ENCODE assay signal across 28 mouse cellular contexts in the genomic region with DNA sequence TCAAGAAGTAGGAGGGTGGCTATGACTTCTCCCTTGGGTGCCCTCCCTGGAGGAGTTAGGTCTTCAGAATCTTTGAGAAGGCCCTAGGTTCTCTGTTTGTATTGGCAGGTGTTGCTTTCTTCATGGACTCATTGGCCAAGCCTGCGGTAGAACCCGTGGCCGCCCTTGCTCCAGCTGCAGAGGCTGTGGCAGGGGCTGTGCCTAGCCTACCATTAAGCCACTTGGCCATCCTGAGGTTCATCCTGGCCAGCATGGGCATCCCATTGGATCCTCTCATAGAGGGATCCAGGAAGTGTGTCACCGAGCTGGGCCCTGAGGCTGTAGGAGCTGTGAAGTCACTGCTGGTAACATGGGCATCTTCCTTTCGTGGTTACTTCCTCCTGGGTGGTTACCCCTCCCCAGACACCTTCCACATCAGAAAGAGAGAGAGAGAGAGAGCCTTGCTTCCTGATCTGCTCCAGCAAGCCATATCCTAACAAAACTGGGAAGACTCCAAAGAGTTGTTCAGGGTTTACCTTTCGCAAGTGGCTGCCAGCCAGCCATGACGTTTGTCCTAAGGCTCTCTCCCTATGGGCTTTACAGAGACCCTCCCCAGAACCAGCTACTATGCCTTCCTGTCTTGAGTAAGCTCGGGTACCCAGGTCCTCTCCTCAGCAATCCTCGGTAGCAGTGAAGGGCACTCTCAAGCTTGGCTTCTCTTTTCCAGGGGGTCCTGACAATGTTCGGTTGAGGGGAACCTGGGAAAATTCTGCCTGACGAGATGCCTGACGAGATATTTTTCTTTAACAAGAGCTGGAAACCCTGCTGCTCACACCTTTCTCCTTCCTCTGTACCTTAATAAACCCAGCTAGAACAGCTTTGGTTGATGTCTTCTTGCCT. TPM values are rescaled to one million over a fixed set of nuclear protein-coding genes. Genes with fewer than 3 reads are reported as not detected.
DNase-seq lines count a peak whose midpoint lies in the region; ATAC-seq and TF ChIP-seq lines count a peak whose summit lies in the region.
"Had no signal": no experiment of that assay in that cellular context is flagged by ENCODE, and none has a peak within 500 bp of the region (broad histone marks: within the 10 kb centered on the region; RNA-seq: fewer than 3 reads in every experiment).

No protein-coding gene starts in this region.

- H3K27ac ChIP-seq in forebrain, embryonic 15.5 days (replicated peaks) = no peak overlapping the region
- no peak overlapping the region for H3K27ac ChIP-seq in forebrain, embryonic 14.5 days (ENCODE audit: low read depth, low read length)
- no peak overlapping the region for H3K27ac ChIP-seq in intestine, embryonic 14.5 days (ENCODE audit: low read depth)
- no peak overlapping the region for H3K27ac ChIP-seq in intestine, embryonic 16.5 days (ENCODE audit: low read length)
- no peak overlapping the region for H3K27ac ChIP-seq in midbrain, embryonic 16.5 days (ENCODE audit: low read length)
- no peak overlapping the region for H3K27ac ChIP-seq in midbrain, postnatal 0 days (ENCODE audit: low read depth, low read length)
- H3K27ac ChIP-seq in neural tube, embryonic 13.5 days (replicated peaks) = no peak overlapping the region
- H3K27ac ChIP-seq: forebrain, embryonic 10.5 days; midbrain, embryonic 10.5 days had no signal

- no peak overlapping the region for H3K4me3 ChIP-seq in forebrain, embryonic 15.5 days
- H3K4me3 ChIP-seq in forebrain, embryonic 14.5 days (ENCODE audit: low read depth, low read length) = no peak overlapping the region
- no peak overlapping the region for H3K4me3 ChIP-seq in intestine, embryonic 14.5 days (ENCODE audit: low read depth, low read length)
- H3K4me3 ChIP-seq in intestine, embryonic 16.5 days (ENCODE audit: low read length) = no peak overlapping the region
- H3K4me3 ChIP-seq in midbrain, embryonic 16.5 days (ENCODE audit: low read depth, low read length) = no peak overlapping the region
- no peak overlapping the region for H3K4me3 ChIP-seq in midbrain, postnatal 0 days (ENCODE audit: low read depth, low read length)
- H3K4me3 ChIP-seq in neural tube, embryonic 13.5 days = no peak overlapping the region
- H3K4me3 ChIP-seq: forebrain, embryonic 10.5 days; midbrain, embryonic 10.5 days had no signal

- H3K4me1 ChIP-seq in forebrain, embryonic 15.5 days = no peaks in the 10 kb centered on the region
- H3K4me1 ChIP-seq in forebrain, embryonic 14.5 days (ENCODE audit: control insufficient read depth, insufficient read depth, low read length) = no peaks in the 10 kb centered on the region
- no peaks in the 10 kb centered on the region for H3K4me1 ChIP-seq in intestine, embryonic 14.5 days (replicated peaks; ENCODE audit: control insufficient read depth, insufficient read depth, low read length)
- peaks cover 6% of the 10 kb centered on the region; the same call in 1 of the 2 replicates for H3K4me1 ChIP-seq in intestine, embryonic 16.5 days (ENCODE audit: control insufficient read depth, insufficient read depth, low read length)
- no peaks in the 10 kb centered on the region for H3K4me1 ChIP-seq in midbrain, embryonic 16.5 days (ENCODE audit: control insufficient read depth, insufficient read depth, low read length)
- no peaks in the 10 kb centered on the region for H3K4me1 ChIP-seq in midbrain, postnatal 0 days (ENCODE audit: insufficient read depth, low read length)
- no peaks in the 10 kb centered on the region for H3K4me1 ChIP-seq in neural tube, embryonic 13.5 days (replicated peaks)
- H3K4me1 ChIP-seq: forebrain, embryonic 10.5 days; midbrain, embryonic 10.5 days had no signal

- 81% methylated on average over 12 of the region's 12 CpGs for WGBS in forebrain, embryonic 15.5 days
- 78% methylated on average over 12 of the region's 12 CpGs for WGBS in forebrain, embryonic 14.5 days
- WGBS in intestine, embryonic 14.5 days = 78% methylated on average over 12 of the region's 12 CpGs
- WGBS in intestine, embryonic 16.5 days = 79% methylated on average over 12 of the region's 12 CpGs
- WGBS in midbrain, embryonic 16.5 days = 85% methylated on average over 12 of the region's 12 CpGs
- 84% methylated on average over 12 of the region's 12 CpGs for WGBS in midbrain, postnatal 0 days
- 85% methylated on average over 12 of the region's 12 CpGs for WGBS in neural tube, embryonic 13.5 days

- H3K27me3 ChIP-seq in forebrain, embryonic 15.5 days = no peaks in the 10 kb centered on the region
- no peaks in the 10 kb centered on the region for H3K27me3 ChIP-seq in forebrain, embryonic 14.5 days (replicated peaks; ENCODE audit: control insufficient read depth, insufficient read depth, low read length)
- H3K27me3 ChIP-seq in intestine, embryonic 14.5 days (replicated peaks; ENCODE audit: control insufficient read depth, insufficient read depth, low read length) = no peaks in the 10 kb centered on the region
- H3K27me3 ChIP-seq in intestine, embryonic 16.5 days (replicated peaks; ENCODE audit: control insufficient read depth, insufficient read depth, low read length) = no peaks in the 10 kb centered on the region
- no peaks in the 10 kb centered on the region for H3K27me3 ChIP-seq in midbrain, embryonic 16.5 days (ENCODE audit: control insufficient read depth, insufficient read depth, low read depth, low read length)
- no peaks in the 10 kb centered on the region for H3K27me3 ChIP-seq in midbrain, postnatal 0 days (ENCODE audit: insufficient read depth, low read length)
- no peaks in the 10 kb centered on the region for H3K27me3 ChIP-seq in neural tube, embryonic 13.5 days

- DNase-seq in forebrain, embryonic 14.5 days (ENCODE audit: low spot score) = no peak
- DNase-seq in intestine, embryonic 14.5 days (ENCODE audit: low spot score) = peak; percentile 45
- DNase-seq in midbrain, postnatal 0 days (ENCODE audit: low spot score) = no peak
- no peak for DNase-seq in cerebellum, postnatal 14 days
- DNase-seq: adrenal gland, postnatal 14 days; cerebellum, adult 11 months; cerebellum, postnatal 10 days; embryo, embryonic 11 days; gastrocnemius, postnatal 10 days; heart, postnatal 10 days; layer of hippocampus, postnatal 36 days; right cerebral cortex, postnatal 25 days; thymus, postnatal 36 days had no signal

- peaks cover 10% of the 10 kb centered on the region for H3K36me3 ChIP-seq in forebrain, embryonic 15.5 days
- H3K36me3 ChIP-seq in forebrain, embryonic 14.5 days (ENCODE audit: control insufficient read depth, insufficient read depth, low read length) = peaks cover 10% of the 10 kb centered on the region
- peaks cover 6% of the 10 kb centered on the region; the same call in 1 of the 2 replicates for H3K36me3 ChIP-seq in intestine, embryonic 14.5 days (ENCODE audit: control insufficient read depth, insufficient read depth, low read length)
- H3K36me3 ChIP-seq in intestine, embryonic 16.5 days (ENCODE audit: control insufficient read depth, insufficient read depth, low read length) = peaks cover 2% of the 10 kb centered on the region; the same call in 1 of the 2 replicates
- no peaks in the 10 kb centered on the region for H3K36me3 ChIP-seq in midbrain, embryonic 16.5 days (ENCODE audit: control insufficient read depth, insufficient read depth, low read length)
- no peaks in the 10 kb centered on the region for H3K36me3 ChIP-seq in midbrain, postnatal 0 days (ENCODE audit: insufficient read depth, low read length)
- H3K36me3 ChIP-seq in neural tube, embryonic 13.5 days = peaks cover 13% of the 10 kb centered on the region

- H3K9me3 ChIP-seq in forebrain, embryonic 15.5 days = no peaks in the 10 kb centered on the region
- H3K9me3 ChIP-seq in forebrain, embryonic 14.5 days (replicated peaks; ENCODE audit: control insufficient read depth, low read length) = no peaks in the 10 kb centered on the region
- no peaks in the 10 kb centered on the region for H3K9me3 ChIP-seq in intestine, embryonic 14.5 days (ENCODE audit: control insufficient read depth, low read length)
- no peaks in the 10 kb centered on the region for H3K9me3 ChIP-seq in intestine, embryonic 16.5 days (ENCODE audit: control insufficient read depth, low read length)
- H3K9me3 ChIP-seq in midbrain, embryonic 16.5 days (replicated peaks; ENCODE audit: control insufficient read depth, low read length, poor library complexity, severe bottlenecking) = no peaks in the 10 kb centered on the region
- H3K9me3 ChIP-seq in midbrain, postnatal 0 days (ENCODE audit: low read length) = no peaks in the 10 kb centered on the region
- no peaks in the 10 kb centered on the region for H3K9me3 ChIP-seq in neural tube, embryonic 13.5 days
- H3K9me3 ChIP-seq: forebrain, embryonic 10.5 days; midbrain, embryonic 10.5 days had no signal

- no peak for TF ChIP-seq CTCF in midbrain, postnatal 0 days (IDR thresholded peaks at IDR 0.05)

- H3K9ac ChIP-seq in forebrain, embryonic 15.5 days (replicated peaks) = no peak overlapping the region
- no peak overlapping the region for H3K9ac ChIP-seq in forebrain, embryonic 14.5 days (ENCODE audit: low read length)
- H3K9ac ChIP-seq in intestine, embryonic 14.5 days (ENCODE audit: low read length) = no peak overlapping the region
- no peak overlapping the region for H3K9ac ChIP-seq in intestine, embryonic 16.5 days (ENCODE audit: low read depth, low read length)
- H3K9ac ChIP-seq in midbrain, embryonic 16.5 days (ENCODE audit: low read depth, low read length) = no peak overlapping the region
- H3K9ac ChIP-seq in midbrain, postnatal 0 days (replicated peaks; ENCODE audit: low read length, poor library complexity, severe bottlenecking) = no peak overlapping the region
- H3K9ac ChIP-seq in neural tube, embryonic 13.5 days = no peak overlapping the region

- 0 out of 2 replicates have a peak, but pooled peaks have one; percentile 23 for ATAC-seq in forebrain, embryonic 15.5 days (replicated peaks)
- no peak; the same call in 1 of the 2 replicates for ATAC-seq in forebrain, embryonic 14.5 days
- ATAC-seq in intestine, embryonic 14.5 days (replicated peaks; ENCODE audit: low FRiP score, low TSS enrichment, low read depth) = peak; percentile 44; the same call in 1 of the 2 replicates
- ATAC-seq in intestine, embryonic 16.5 days = no peak
- peak; percentile 40; the same call in 1 of the 2 replicates for ATAC-seq in midbrain, embryonic 16.5 days
- no peak for ATAC-seq in midbrain, postnatal 0 days (ENCODE audit: low FRiP score)
- 0 out of 2 replicates have a peak, but pooled peaks have one; percentile 10 for ATAC-seq in neural tube, embryonic 13.5 days (ENCODE audit: low read depth)

- H3K4me2 ChIP-seq in forebrain, embryonic 15.5 days (replicated peaks) = no peak overlapping the region
- no peak overlapping the region for H3K4me2 ChIP-seq in forebrain, embryonic 14.5 days (ENCODE audit: low read length)
- no peak overlapping the region for H3K4me2 ChIP-seq in intestine, embryonic 14.5 days (ENCODE audit: low read length)
- no peak overlapping the region for H3K4me2 ChIP-seq in intestine, embryonic 16.5 days (ENCODE audit: low read depth, low read length)
- no peak overlapping the region for H3K4me2 ChIP-seq in midbrain, embryonic 16.5 days (ENCODE audit: low read length)
- no peak overlapping the region for H3K4me2 ChIP-seq in midbrain, postnatal 0 days (ENCODE audit: low read depth, low read length, poor library complexity, severe bottlenecking)
- no peak overlapping the region for H3K4me2 ChIP-seq in neural tube, embryonic 13.5 days
- H3K4me2 ChIP-seq: heart, embryonic 11.5 days had no signal

RNA-seq across cellular contexts. Expression of gene Scgb3a1, which starts 1.1 kb away (rescaled TPM):
- polyA plus RNA-seq in forebrain, embryonic 15.5 days (2015; fragmentation: Nextera tagmentation; extraction: Ambion mirVana) = not detected in 2 replicates
- polyA plus RNA-seq in forebrain, embryonic 14.5 days (2014; fragmentation: Nextera tagmentation; extraction: Ambion mirVana) = not detected in 2 replicates
- polyA plus RNA-seq in intestine, embryonic 14.5 days (2014; fragmentation: Nextera tagmentation; extraction: Ambion mirVana) = not detected in 2 replicates
- polyA plus RNA-seq in intestine, embryonic 16.5 days (2015; fragmentation: Nextera tagmentation; extraction: Ambion mirVana) = not detected in 2 replicates
- polyA plus RNA-seq in midbrain, embryonic 16.5 days (2015; fragmentation: Nextera tagmentation; extraction: Ambion mirVana) = 0.70 TPM in 1 of 2 replicates, not detected in the other
- not detected in 2 replicates for total RNA-seq in midbrain, postnatal 0 days (2014; rRNA removed)
- 0.59 TPM in 1 of 2 replicates, not detected in the other for polyA plus RNA-seq in midbrain, postnatal 0 days (2015; fragmentation: Nextera tagmentation; extraction: Ambion mirVana)
- not detected in 2 replicates for polyA plus RNA-seq in neural tube, embryonic 13.5 days (2015; fragmentation: Nextera tagmentation; extraction: Ambion mirVana)
- total RNA-seq: adrenal gland, postnatal 14 days; gastrocnemius, postnatal 10 days; layer of hippocampus, adult 18-20 months; layer of hippocampus, postnatal 36 days; monocyte, adult 5-6 weeks; neutrophil, adult 5-6 weeks had no signal
- polyA plus RNA-seq: brain, embryonic 14.5 days; forebrain, embryonic 10.5 days; kidney, embryonic 16.5 days; limb, embryonic 14.5 days; midbrain, embryonic 10.5 days; stomach, embryonic 14.5 days had no signal

RNA-seq across cellular contexts. Expression of gene Cnot6, which starts 48.0 kb away (rescaled TPM):
- polyA plus RNA-seq in forebrain, embryonic 15.5 days (2015; fragmentation: Nextera tagmentation; extraction: Ambion mirVana) = 69.9 and 78.7 TPM in 2 replicates
- polyA plus RNA-seq in forebrain, embryonic 14.5 days (2014; fragmentation: Nextera tagmentation; extraction: Ambion mirVana) = 56.3 and 58.8 TPM in 2 replicates
- 48.5 and 53.3 TPM in 2 replicates for polyA plus RNA-seq in intestine, embryonic 14.5 days (2014; fragmentation: Nextera tagmentation; extraction: Ambion mirVana)
- polyA plus RNA-seq in intestine, embryonic 16.5 days (2015; fragmentation: Nextera tagmentation; extraction: Ambion mirVana) = 26.9 and 31.5 TPM in 2 replicates
- polyA plus RNA-seq in midbrain, embryonic 16.5 days (2015; fragmentation: Nextera tagmentation; extraction: Ambion mirVana) = 39.0 and 46.5 TPM in 2 replicates
- total RNA-seq in midbrain, postnatal 0 days (2014; rRNA removed) = 28.9 and 53.1 TPM in 2 replicates
- polyA plus RNA-seq in midbrain, postnatal 0 days (2015; fragmentation: Nextera tagmentation; extraction: Ambion mirVana) = 21.7 and 26.9 TPM in 2 replicates
- 42.8 and 52.8 TPM in 2 replicates for polyA plus RNA-seq in neural tube, embryonic 13.5 days (2015; fragmentation: Nextera tagmentation; extraction: Ambion mirVana)

RNA-seq across cellular contexts. Expression of gene Flt4, which starts 55.4 kb away (rescaled TPM):
- polyA plus RNA-seq in forebrain, embryonic 15.5 days (2015; fragmentation: Nextera tagmentation; extraction: Ambion mirVana) = 1.4 TPM in 2 replicates
- polyA plus RNA-seq in forebrain, embryonic 14.5 days (2014; fragmentation: Nextera tagmentation; extraction: Ambion mirVana) = 1.8 TPM in 2 replicates
- 6.0 and 6.1 TPM in 2 replicates for polyA plus RNA-seq in intestine, embryonic 14.5 days (2014; fragmentation: Nextera tagmentation; extraction: Ambion mirVana)
- polyA plus RNA-seq in intestine, embryonic 16.5 days (2015; fragmentation: Nextera tagmentation; extraction: Ambion mirVana) = 4.0 and 4.3 TPM in 2 replicates
- polyA plus RNA-seq in midbrain, embryonic 16.5 days (2015; fragmentation: Nextera tagmentation; extraction: Ambion mirVana) = 1.6 TPM in 2 replicates
- total RNA-seq in midbrain, postnatal 0 days (2014; rRNA removed) = 2.6 and 2.8 TPM in 2 replicates
- 1.3 and 1.4 TPM in 2 replicates for polyA plus RNA-seq in midbrain, postnatal 0 days (2015; fragmentation: Nextera tagmentation; extraction: Ambion mirVana)
- polyA plus RNA-seq in neural tube, embryonic 13.5 days (2015; fragmentation: Nextera tagmentation; extraction: Ambion mirVana) = 2.4 and 2.6 TPM in 2 replicates
- total RNA-seq: neutrophil, adult 5-6 weeks had no signal
- polyA plus RNA-seq: CD4-positive, CD25-positive, alpha-beta regulatory T cell, adult 4 months had no signal

Comparison
In these comparisons a context has a peak if more than half of its experiments do, and no peak if none do; other contexts are left out.
1. ATAC-seq: peak in forebrain, embryonic 15.5 days (single experiment), intestine, embryonic 14.5 days (single experiment), midbrain, embryonic 16.5 days (single experiment) and neural tube, embryonic 13.5 days (single experiment); none in forebrain, embryonic 14.5 days (single experiment), intestine, embryonic 16.5 days (single experiment) and midbrain, postnatal 0 days (single experiment).